Mouse (Mus musculus): ENCODE data around the gene Btbd3.
A peak's percentile ranks its signal among the peaks of the same experiment; 100 is the strongest.

Gene Btbd3

GRCm38 (mm10) chr2:138531160-138531967, 275.0 kb downstream of the Btbd3 start:
- no peak for ATAC-seq (ENCODE audit: low TSS enrichment)

- ATAC-seq (ENCODE audit: low TSS enrichment): no peak
These were observed 275.6 kb downstream of the Btbd3 start for GRCm38 (mm10) chr2:138531992-138532391.

- no peak for ATAC-seq (ENCODE audit: low TSS enrichment)
These were observed 283.3 kb downstream of the Btbd3 start for GRCm38 (mm10) chr2:138539655-138540054.

GRCm38 (mm10) chr2:138548990-138549389, 292.6 kb downstream of the Btbd3 start:
- no peak for ATAC-seq (ENCODE audit: low TSS enrichment)

GRCm38 (mm10) chr2:138551516-138551915, 295.2 kb downstream of the Btbd3 start:
- ATAC-seq (ENCODE audit: low TSS enrichment): peak; percentile 95

- 0 out of 2 replicates have a peak, but pooled peaks have one; percentile 19 for ATAC-seq (ENCODE audit: low TSS enrichment)
These were observed 298.9 kb downstream of the Btbd3 start for GRCm38 (mm10) chr2:138555106-138555862.

GRCm38 (mm10) chr2:138585930-138586329, 329.6 kb downstream of the Btbd3 start:
- ATAC-seq (ENCODE audit: low TSS enrichment): no peak

DNA sequence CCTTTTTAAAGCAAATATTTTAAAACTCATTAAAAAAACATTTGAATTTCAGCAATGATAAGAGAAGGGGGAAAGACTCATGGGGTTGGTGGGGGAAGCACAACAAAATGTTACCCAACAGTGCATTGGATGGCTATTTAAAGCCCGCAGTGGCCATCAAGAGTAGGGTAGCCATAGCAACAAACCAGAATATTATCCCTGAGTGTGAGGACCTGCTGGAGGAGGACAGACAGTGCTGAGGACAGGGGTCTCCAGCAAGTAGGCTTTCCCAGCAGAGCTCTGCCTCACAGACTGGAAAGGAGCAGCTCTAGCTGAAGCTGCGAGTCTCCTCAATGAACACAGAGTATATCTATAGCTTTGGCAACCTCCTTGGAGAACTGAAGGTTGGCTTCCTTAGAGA, 331.0 kb downstream of the Btbd3 start:
- peak; percentile 78 for ATAC-seq (ENCODE audit: low TSS enrichment)

DNA sequence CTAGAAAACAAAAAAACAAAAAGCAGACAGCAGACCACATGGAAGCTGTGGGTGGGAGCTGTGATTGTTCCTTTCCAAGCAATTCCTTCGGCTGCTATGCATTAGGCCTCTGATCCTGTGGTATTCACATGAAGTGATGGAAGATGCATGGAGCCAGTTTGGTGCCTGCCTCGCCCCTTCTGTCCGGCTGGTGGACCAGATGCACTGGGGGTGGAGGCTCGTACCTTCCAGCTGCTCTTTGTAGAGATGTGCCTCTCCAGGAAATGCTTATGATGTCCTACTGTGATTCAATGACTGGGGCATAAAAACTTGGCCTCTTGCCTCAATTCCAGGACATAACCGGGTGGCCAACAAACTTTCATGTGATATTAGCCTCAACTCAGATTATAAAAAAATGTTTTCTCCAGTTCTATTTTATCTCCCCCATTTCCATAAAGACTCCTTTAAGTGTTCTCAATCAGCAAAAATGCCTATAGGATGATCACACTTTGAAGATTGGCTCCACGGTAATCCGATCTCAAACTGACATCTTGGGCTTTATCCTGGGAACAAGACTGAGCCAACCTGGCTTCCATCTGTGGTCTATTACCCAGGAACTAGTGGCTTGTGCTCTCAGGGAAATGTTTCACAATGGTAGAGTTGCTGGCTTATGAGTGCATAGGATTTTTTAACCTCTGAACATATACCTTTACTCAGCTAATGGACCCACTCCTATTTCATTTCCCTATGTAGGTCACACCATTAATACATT, 331.6 kb downstream of the Btbd3 start:
- ATAC-seq (ENCODE audit: low TSS enrichment): peak; percentile 75

- no peak for ATAC-seq (ENCODE audit: low TSS enrichment)
These were observed 332.7 kb downstream of the Btbd3 start for GRCm38 (mm10) chr2:138589105-138589504.

DNA sequence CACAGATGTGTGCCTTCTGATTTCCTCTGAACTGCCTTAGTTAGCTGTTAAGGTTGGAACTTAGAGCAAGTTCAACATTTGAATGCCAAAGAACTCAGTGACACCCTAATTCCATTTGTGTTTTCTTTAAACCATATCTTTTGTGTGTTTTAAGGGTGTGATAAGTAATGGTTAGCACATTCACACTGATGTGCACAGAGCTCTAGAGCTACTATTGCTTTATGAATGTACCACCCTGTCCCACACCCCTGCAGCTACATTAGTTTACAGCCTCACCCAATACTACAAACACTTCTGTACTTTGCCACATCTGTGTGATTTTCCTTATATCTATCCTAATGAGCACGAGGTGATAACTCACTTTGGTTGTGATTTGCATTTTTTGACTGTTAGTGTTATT, 333.9 kb downstream of the Btbd3 start:
- ATAC-seq (ENCODE audit: low TSS enrichment): no peak

DNA sequence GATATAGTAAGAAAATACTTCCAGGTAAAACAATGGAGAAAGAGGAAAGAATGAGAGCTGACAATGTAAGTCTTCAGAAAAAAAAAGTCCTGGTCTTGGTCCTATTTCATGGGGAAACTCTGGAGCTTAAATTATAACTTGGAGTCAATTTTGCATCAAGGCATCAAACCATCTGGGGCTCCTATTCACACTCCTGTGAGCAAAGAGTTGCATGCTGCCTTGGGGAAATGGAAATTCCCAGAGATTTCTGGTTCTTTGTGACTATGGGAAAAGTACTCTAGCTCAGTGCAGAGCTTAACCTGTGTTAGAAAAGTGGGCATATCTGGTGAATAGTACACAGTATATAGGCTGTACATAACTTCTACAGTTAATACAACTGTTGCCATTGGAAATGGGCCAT, 356.0 kb downstream of the Btbd3 start:
- peak; percentile 97 for ATAC-seq (ENCODE audit: low TSS enrichment)

DNA sequence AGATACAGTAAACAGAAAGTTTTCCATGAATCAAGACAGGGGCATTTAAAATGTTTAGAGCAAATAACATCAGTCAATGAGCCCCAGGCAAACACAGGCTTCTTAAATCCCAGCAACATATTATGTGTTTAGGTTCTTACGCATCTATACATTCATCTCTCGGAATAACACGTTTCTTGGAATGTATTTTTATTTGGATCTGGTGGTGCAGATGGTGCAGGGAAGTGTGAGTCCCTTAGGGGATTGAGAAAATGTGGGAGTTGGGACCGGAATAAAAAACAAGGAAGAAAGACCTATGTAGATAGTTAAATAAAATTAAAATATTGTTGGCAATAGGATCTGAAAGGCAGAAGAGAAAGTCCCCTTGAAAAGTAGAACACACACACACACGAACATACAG, 361.1 kb downstream of the Btbd3 start:
- ATAC-seq (ENCODE audit: low TSS enrichment): peak; percentile 80

Measured in frontal cortex, adult (tissue).